Mouse (Mus musculus) intestine, embryonic 15.5 days (tissue): ENCODE measurements at regions not wholly inside any gene's neighbourhood (a gene's known extent, or its start where the extent isn't known, plus 50 kb on each side); places are given as distances from the start of the nearest gene placed in this dataset.
"Not testable (repeated sequence)": the region's sequence is repeated elsewhere in the genome, so short reads cannot be mapped to it uniquely, and the experiment has no call there.

Source experiments
- ATAC-seq: fragments of 200-750 bp; cut with Nextera tagmentation; 2 replicates; pipeline ENCODE4 v1.8.0; 2017; ENCODE audit warnings: moderate TSS enrichment, moderate library complexity
- H3K27ac ChIP-seq: fragments of 300-500 bp; sonication (generic); 2 replicates; pipeline ENCODE4 v1.5.1; 2015; ENCODE audit warnings: mild to moderate bottlenecking, inconsistent platforms
- H3K27me3 ChIP-seq: fragments of 300-500 bp; sonication (generic); replicated peaks from 2 replicates; pipeline ENCODE4 v1.6.1; 2015; ENCODE audit warnings: inconsistent platforms
- H3K36me3 ChIP-seq: fragments of 300-500 bp; sonication (generic); 2 replicates; pipeline ENCODE4 v1.6.1; 2015; ENCODE audit warnings: inconsistent platforms
- H3K4me1 ChIP-seq: fragments of 300-500 bp; sonication (generic); replicated peaks from 2 replicates; pipeline ENCODE4 v1.6.1; 2015; ENCODE audit warnings: inconsistent platforms
- H3K4me2 ChIP-seq: fragments of 300-500 bp; sonication (generic); replicated peaks from 2 replicates; pipeline ENCODE4 v1.6.1; 2015; ENCODE audit warnings: mild to moderate bottlenecking, inconsistent platforms
- H3K4me3 ChIP-seq: fragments of 300-500 bp; sonication (generic); replicated peaks from 2 replicates; pipeline ENCODE4 v1.5.1; 2015; ENCODE audit warnings: inconsistent platforms
- H3K9ac ChIP-seq: fragments of 300-500 bp; sonication (generic); 2 replicates; pipeline ENCODE4 v1.6.1; 2015; ENCODE audit warnings: inconsistent platforms
- H3K9me3 ChIP-seq: fragments of 300-500 bp; sonication (generic); 2 replicates; pipeline ENCODE4 v1.6.1; 2016; ENCODE audit warnings: inconsistent platforms
- whole genome bisulfite sequencing: fragments of 180-500 bp; shearing (Covaris S2); methylation state at CpG from one replicate; pipeline ENCODE4 v1.1.7; 2015; 5-methylcytosine and 5-hydroxymethylcytosine counted together

DNA sequence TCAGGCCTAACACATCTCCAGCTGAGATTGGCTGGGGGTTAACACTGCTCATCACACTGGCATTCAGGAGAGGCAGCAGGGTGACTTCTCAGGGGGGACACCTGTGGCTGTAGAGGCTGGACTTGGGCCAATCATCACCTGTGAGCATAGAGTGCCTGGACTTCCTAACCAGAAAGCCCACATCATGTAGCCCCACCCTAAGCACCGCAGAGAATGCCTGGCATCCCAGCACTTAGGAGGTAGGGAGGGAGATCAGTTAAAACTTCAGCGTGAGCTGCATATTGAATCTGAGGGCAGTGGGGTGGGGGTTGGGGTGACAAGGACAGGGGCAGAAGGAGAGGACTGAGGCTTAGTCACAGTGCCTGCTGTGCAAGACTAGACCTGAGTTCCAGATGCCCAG lies 208.7 kb upstream of the Arid2 start:
- Histone ChIP-seq H3K27me3 (no peaks in the 10 kb centered on the region), H3K9ac (no peak overlapping the region), H3K36me3 (no peaks in the 10 kb centered on the region), H3K4me3 (no peak overlapping the region), H3K27ac (no peak overlapping the region), H3K4me2 (no peak overlapping the region), H3K4me1 (0 out of 2 replicates have a peak, but pooled peaks cover 3% of the 10 kb centered on the region), H3K9me3 (no peaks in the 10 kb centered on the region)
- no peak for ATAC-seq
- 43% methylated on average over 2 of the region's 2 CpGs for WGBS

DNA sequence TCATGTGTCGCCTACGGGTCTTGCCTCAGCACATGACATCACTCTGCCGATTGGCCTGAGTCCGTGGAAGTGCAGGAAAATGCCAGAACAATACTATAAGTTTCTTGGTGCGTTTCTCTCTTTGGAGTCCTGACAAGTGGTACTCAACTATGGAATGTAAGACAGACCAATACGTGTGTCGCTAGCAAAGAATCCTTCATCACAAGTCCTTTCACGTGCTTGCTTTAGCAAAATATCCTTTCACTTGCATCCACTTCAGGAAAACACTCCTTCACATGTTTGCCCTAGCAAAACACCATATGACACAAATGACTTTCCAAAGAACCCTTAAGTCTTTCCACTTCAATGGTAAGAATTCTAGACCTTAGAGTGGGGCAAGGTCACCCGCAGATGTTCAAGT lies 197.6 kb upstream of the Arid2 start:
- Histone ChIP-seq H3K27me3 (no peaks in the 10 kb centered on the region), H3K4me3 (no peak overlapping the region), H3K9me3 (no peaks in the 10 kb centered on the region), H3K4me2 (no peak overlapping the region), H3K9ac (no peak overlapping the region), H3K27ac (no peak overlapping the region), H3K4me1 (no peaks in the 10 kb centered on the region), H3K36me3 (no peaks in the 10 kb centered on the region)
- ATAC-seq, result no peak
- WGBS, result 93% methylated on average over 9 of the region's 9 CpGs

DNA sequence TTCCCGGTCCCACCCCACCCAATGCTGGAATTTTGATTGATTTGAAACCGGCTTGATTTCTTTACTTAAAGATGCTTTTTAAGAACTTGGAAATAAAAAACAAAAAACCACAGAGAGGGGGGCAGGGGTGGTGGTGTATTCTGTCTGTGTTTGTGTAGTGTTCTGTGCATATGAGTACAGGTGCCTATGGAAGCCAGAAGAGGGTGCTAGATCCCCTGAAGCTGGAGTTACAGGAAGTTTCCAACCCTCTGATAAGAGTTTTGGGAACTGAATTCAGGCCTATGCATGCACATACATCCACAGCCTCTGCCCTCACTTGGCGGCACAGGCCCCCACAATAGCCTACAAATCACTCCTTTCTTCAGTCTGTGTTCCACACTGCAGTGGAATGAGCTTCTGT lies 190.9 kb upstream of the Arid2 start:
- H3K9ac ChIP-seq, result no peak overlapping the region
- 78% methylated on average over 3 of the region's 3 CpGs for WGBS
- no peak overlapping the region for H3K4me3 ChIP-seq
- no peak overlapping the region for H3K4me2 ChIP-seq
- H3K27ac ChIP-seq, result no peak overlapping the region
- H3K9me3 ChIP-seq, result no peaks in the 10 kb centered on the region
- H3K27me3 ChIP-seq, result no peaks in the 10 kb centered on the region
- no peaks in the 10 kb centered on the region for H3K4me1 ChIP-seq
- ATAC-seq, result no peak
- H3K36me3 ChIP-seq, result no peaks in the 10 kb centered on the region

DNA sequence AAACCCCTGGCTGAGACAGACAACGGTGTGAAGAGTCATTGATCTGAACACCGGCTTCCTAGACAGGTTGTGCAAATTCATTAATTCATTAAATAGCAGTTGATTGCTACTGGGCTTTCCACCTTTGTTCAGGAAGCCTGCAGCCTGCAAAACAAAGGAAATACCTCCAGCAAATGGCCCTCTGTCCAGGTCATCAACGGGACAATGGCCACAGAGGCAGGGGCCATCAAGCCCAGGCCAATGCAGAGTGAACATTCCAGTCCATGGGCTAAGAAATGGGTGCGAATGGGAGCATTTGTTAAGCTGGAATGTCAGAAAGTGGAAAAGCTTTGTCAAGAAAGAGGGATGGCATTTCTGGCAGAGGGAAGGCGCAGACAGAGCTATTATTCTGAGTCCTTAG lies 188.5 kb upstream of the Arid2 start:
- Histone ChIP-seq H3K4me3 (no peak overlapping the region), H3K9ac (no peak overlapping the region), H3K27ac (no peak overlapping the region), H3K4me2 (no peak overlapping the region), H3K4me1 (no peaks in the 10 kb centered on the region), H3K27me3 (no peaks in the 10 kb centered on the region), H3K36me3 (no peaks in the 10 kb centered on the region), H3K9me3 (no peaks in the 10 kb centered on the region)
- WGBS, result 83% methylated on average over 5 of the region's 5 CpGs
- no peak for ATAC-seq

DNA sequence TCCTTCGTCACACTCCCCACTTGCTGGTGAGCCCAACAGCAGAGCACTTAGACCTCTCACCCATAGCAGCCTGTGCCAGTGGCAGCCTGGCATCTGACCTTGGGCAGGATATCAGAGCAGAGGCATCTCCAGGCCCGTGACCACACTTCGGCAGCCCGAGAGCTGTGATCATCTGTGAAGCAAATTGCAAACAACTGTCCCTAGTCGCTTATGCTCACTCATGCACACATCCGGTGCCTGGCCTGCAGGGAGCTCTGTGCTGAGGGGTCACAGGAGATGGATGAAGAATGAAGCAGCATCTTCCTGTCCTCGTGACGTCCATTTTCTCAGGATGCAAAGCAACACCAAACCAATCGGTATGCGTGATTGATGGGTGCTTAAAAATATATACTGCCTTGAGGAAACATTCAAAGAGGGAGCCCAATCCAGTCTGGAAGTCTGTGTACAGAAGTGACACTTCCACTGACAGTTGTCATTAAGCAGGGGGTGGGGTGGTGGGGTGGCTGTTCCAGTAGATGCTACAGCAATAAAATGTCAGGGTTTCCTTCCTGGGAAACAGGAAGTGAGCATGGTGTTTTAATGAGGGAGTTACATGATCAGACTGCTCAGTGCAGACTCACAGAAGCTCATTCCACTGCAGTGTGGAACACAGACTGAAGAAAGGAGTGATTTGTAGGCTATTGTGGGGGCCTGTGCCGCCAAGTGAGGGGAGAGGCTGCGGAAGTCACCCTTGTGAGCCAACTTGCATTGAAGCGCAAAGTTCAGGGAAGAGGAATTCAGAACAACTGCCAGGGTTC lies 187.3 kb upstream of the Arid2 start:
- not testable (repeated sequence) for H3K4me3 ChIP-seq, H3K9me3 ChIP-seq, H3K4me1 ChIP-seq, H3K27ac ChIP-seq, H3K27me3 ChIP-seq, H3K36me3 ChIP-seq, ATAC-seq, H3K9ac ChIP-seq, H3K4me2 ChIP-seq
- 61% methylated on average over 13 of the region's 13 CpGs for WGBS

DNA sequence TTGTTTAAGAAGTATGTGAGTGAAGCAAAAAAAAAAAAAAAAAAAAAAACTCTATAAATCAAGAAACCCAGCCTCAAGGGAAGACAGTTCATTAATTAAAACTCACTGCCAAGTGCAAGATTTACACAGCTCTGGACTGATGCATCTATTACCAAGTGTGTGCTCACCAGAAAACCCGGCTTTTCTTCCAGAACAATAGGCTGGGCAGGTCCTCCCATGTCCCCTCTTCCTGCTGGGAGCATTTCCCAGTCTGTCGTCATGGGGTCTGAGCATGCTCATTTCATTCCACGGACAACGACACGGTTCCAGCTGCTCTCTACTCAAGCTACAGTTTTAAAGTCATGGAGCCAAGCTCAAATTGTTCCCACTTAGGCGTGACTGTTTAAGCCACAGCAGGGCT lies 183.6 kb upstream of the Arid2 start:
- no peak overlapping the region for H3K4me3 ChIP-seq
- no peaks in the 10 kb centered on the region for H3K4me1 ChIP-seq
- H3K27ac ChIP-seq, result no peak overlapping the region
- H3K27me3 ChIP-seq, result no peaks in the 10 kb centered on the region
- ATAC-seq, result no peak
- 53% methylated on average over 6 of the region's 6 CpGs for WGBS
- no peak overlapping the region for H3K9ac ChIP-seq
- no peaks in the 10 kb centered on the region for H3K36me3 ChIP-seq
- no peaks in the 10 kb centered on the region for H3K9me3 ChIP-seq
- no peak overlapping the region for H3K4me2 ChIP-seq

DNA sequence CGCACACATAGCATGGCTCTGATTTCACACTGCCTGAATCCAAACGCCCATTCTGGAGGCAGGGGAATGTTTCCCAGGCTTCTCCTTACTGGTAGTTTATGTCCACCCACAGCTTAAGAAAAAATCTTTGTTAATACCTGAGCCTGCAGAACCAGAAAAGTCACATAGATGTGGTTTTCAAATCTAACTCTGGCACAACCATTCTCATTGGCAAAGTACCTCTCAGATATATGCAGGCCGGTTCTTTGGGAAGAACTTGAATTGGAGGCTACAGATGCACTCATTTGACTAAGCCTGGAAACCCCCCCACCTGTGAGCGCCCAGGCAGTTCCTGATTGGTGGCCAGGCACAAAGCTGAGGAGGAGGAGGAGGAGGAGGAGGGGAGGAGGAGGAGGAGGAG lies 179.8 kb upstream of the Arid2 start:
- no peak overlapping the region for H3K9ac ChIP-seq
- WGBS, result 58% methylated on average over 4 of the region's 4 CpGs
- H3K4me1 ChIP-seq, result no peaks in the 10 kb centered on the region
- no peaks in the 10 kb centered on the region for H3K36me3 ChIP-seq
- no peaks in the 10 kb centered on the region for H3K9me3 ChIP-seq
- H3K4me2 ChIP-seq, result no peak overlapping the region
- no peak overlapping the region for H3K27ac ChIP-seq
- ATAC-seq, result no peak
- no peak overlapping the region for H3K4me3 ChIP-seq
- no peaks in the 10 kb centered on the region for H3K27me3 ChIP-seq

DNA sequence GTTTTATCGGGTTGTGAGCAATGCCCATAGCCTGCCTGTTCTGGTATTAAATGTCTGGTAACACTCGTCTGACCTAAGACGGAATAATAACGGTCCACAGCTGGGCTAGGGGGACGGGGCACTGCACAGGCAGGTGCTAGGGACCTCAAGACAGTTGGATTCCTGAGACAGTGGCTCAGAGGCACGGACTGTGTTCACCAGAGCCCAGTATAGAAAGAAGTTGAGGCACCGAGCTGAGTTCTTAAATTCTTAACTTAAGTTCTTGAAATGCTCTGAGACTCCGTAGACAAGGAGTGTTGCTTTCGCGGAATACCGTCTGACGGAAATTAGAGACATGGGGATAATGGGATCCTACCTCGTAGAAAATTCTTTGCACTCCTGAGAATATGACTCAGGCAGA lies 174.2 kb upstream of the Arid2 start:
- H3K9ac ChIP-seq, result no peak overlapping the region
- H3K27me3 ChIP-seq, result no peaks in the 10 kb centered on the region
- H3K4me1 ChIP-seq, result no peaks in the 10 kb centered on the region
- no peak overlapping the region for H3K4me2 ChIP-seq
- H3K4me3 ChIP-seq, result no peak overlapping the region
- no peaks in the 10 kb centered on the region for H3K9me3 ChIP-seq
- H3K27ac ChIP-seq, result no peak overlapping the region
- no peaks in the 10 kb centered on the region for H3K36me3 ChIP-seq
- 90% methylated on average over 13 of the region's 13 CpGs for WGBS
- ATAC-seq, result no peak

DNA sequence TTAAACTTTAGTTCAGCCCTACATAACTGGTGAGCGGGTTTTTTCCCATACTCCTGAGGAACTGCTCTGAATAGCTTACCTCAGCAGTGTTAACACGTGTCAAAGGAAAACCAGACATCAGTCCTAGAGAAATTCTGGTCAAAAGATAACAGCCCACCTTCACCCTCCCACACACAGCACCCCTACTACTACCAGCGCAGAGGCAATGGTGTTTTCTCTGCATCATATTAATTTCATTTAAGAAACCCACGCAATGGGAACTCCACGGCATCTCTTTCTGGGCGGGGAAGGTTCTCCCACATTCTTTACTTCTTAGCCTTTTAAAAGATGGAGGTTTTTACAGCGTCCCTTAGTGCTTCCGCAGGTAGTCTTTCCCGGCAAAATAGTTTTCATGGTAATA lies 172.7 kb upstream of the Arid2 start:
- no peak overlapping the region for H3K4me2 ChIP-seq
- 61% methylated on average over 9 of the region's 9 CpGs for WGBS
- no peak overlapping the region for H3K27ac ChIP-seq
- H3K27me3 ChIP-seq, result no peaks in the 10 kb centered on the region
- no peaks in the 10 kb centered on the region for H3K9me3 ChIP-seq
- no peak overlapping the region for H3K9ac ChIP-seq
- no peak overlapping the region for H3K4me3 ChIP-seq
- ATAC-seq, result no peak
- no peaks in the 10 kb centered on the region for H3K4me1 ChIP-seq
- H3K36me3 ChIP-seq, result no peaks in the 10 kb centered on the region

DNA sequence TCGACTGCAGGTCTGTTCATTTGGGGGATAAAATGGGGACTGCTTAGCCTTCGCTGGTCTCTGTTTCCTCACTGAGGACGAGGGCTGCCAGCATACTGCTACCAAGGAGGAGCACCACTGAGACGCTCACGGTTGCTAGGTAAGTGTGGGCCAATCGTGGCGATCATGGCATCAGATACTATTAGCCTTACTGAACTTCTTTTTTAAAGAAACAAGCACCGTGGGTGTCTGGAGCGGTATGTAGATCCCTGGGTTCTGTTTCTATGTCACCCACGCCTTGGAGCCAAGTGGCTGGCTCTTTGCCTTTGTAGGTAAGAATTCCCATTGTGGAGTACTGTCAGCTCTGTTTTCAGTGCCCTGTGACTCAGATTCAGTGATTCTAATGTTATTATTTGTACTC lies 172.1 kb upstream of the Arid2 start:
- no peak overlapping the region for H3K27ac ChIP-seq
- H3K9ac ChIP-seq, result no peak overlapping the region
- ATAC-seq, result no peak
- WGBS, result 43% methylated on average over 10 of the region's 10 CpGs
- no peaks in the 10 kb centered on the region for H3K4me1 ChIP-seq
- no peaks in the 10 kb centered on the region for H3K9me3 ChIP-seq
- H3K27me3 ChIP-seq, result no peaks in the 10 kb centered on the region
- H3K4me2 ChIP-seq, result no peak overlapping the region
- H3K36me3 ChIP-seq, result no peaks in the 10 kb centered on the region
- H3K4me3 ChIP-seq, result no peak overlapping the region

DNA sequence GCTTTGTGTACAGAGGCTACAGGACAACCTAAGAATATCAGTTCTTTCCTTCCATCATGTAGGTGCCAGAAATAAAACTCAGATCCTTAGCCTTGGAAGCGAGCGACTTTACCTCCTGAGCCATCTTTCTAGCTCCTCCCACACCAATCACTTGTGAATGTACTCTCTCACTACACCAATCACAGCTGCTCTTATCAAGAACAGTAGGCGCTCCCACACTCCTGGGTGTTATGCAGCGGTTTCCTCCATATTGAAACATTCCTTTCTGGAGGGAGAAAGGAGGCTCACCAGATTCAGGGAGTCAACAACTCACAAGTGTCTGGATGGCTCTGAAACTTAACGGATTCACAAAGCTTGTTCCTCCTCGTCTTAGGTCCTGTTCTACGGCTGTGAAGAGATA lies 168.1 kb upstream of the Arid2 start:
- no peaks in the 10 kb centered on the region for H3K4me1 ChIP-seq
- H3K9ac ChIP-seq, result no peak overlapping the region
- H3K9me3 ChIP-seq, result no peaks in the 10 kb centered on the region
- H3K36me3 ChIP-seq, result no peaks in the 10 kb centered on the region
- H3K4me3 ChIP-seq, result no peak overlapping the region
- no peaks in the 10 kb centered on the region for H3K27me3 ChIP-seq
- ATAC-seq, result no peak
- WGBS, result 94% methylated on average over 7 of the region's 7 CpGs
- H3K27ac ChIP-seq, result no peak overlapping the region
- H3K4me2 ChIP-seq, result no peak overlapping the region

DNA sequence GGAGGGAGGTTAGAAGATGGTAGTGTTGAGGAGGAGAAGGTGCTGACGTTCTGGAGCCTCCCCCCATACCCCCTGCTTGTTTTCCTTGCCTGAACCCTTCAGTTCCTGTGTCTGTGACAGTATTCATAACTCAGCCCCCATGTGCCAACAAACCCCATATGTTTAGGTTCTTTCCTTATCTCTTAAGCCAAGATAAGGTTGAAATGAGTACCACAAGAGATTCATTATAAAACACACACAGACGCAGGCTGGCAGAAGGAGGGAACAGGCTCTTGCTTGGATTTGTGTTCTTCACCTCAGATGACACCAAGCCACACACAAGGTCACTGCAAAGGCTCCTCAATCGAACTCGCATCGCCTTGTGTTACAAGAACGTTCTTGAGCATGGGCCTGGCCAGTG lies 162.9 kb upstream of the Arid2 start:
- no peak for ATAC-seq
- H3K9me3 ChIP-seq, result no peaks in the 10 kb centered on the region
- H3K4me2 ChIP-seq, result no peak overlapping the region
- no peaks in the 10 kb centered on the region for H3K4me1 ChIP-seq
- WGBS, result 62% methylated on average over 6 of the region's 6 CpGs
- H3K4me3 ChIP-seq, result no peak overlapping the region
- no peaks in the 10 kb centered on the region for H3K36me3 ChIP-seq
- no peaks in the 10 kb centered on the region for H3K27me3 ChIP-seq
- no peak overlapping the region for H3K9ac ChIP-seq
- H3K27ac ChIP-seq, result no peak overlapping the region

DNA sequence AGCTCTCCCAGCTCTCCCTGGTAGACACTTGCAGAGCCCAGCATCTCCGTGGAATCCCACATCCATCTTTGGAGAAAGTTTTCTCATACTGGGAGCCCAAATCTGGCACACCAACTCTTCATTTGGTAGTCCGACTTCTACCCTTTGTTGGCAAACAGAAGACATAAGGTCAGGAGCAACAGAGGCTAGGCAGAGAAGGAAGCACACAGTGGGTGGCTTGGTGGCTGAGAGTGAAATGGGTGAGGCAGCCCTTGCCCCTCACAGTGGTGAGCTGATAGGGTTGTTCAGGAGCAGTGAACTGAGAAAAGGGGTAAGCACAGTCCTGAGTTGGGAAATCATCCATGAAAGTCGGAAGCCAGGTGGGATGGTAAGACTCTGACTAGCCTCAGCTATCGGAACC lies 157.6 kb upstream of the Arid2 start:
- no peak overlapping the region for H3K4me2 ChIP-seq
- H3K27me3 ChIP-seq, result no peaks in the 10 kb centered on the region
- H3K27ac ChIP-seq, result no peak overlapping the region
- no peaks in the 10 kb centered on the region for H3K4me1 ChIP-seq
- no peaks in the 10 kb centered on the region for H3K36me3 ChIP-seq
- H3K9me3 ChIP-seq, result no peaks in the 10 kb centered on the region
- 88% methylated on average over 4 of the region's 4 CpGs for whole genome bisulfite sequencing
- no peak overlapping the region for H3K9ac ChIP-seq
- H3K4me3 ChIP-seq, result no peak overlapping the region
- no peak for ATAC-seq
